Mouse (Mus musculus) embryonic facial prominence, embryonic 12.5 days (tissue): ENCODE data around the gene Ppp2r5c. TPM values are rescaled to one million over a fixed set of nuclear protein-coding genes. Genes with fewer than 3 reads are reported as not detected.

Experiments
- ATAC-seq: fragments of 200-750 bp; cut with Nextera tagmentation; 2 replicates; pipeline ENCODE4 v1.8.0; 2017; ENCODE audit not compliant: insufficient number of reproducible peaks, insufficient read depth, low FRiP score, low TSS enrichment
- H3K27ac ChIP-seq: fragments of 300-500 bp; sonication (generic); 2 replicates; pipeline ENCODE4 v1.5.1; 2016; ENCODE audit warnings: mild to moderate bottlenecking
- H3K27me3 ChIP-seq: fragments of 300-500 bp; sonication (generic); 2 replicates; pipeline ENCODE4 v1.6.1; 2016; ENCODE audit warnings: mild to moderate bottlenecking, moderate library complexity
- H3K36me3 ChIP-seq: fragments of 300-500 bp; sonication (generic); 2 replicates; pipeline ENCODE4 v1.6.1; 2016; ENCODE audit warnings: mild to moderate bottlenecking
- H3K4me1 ChIP-seq: fragments of 300-500 bp; sonication (generic); 2 replicates; pipeline ENCODE4 v1.6.1; 2016
- H3K4me2 ChIP-seq: fragments of 300-500 bp; sonication (generic); replicated peaks from 2 replicates; pipeline ENCODE4 v1.6.1; 2016; ENCODE audit warnings: mild to moderate bottlenecking, moderate library complexity
- H3K4me3 ChIP-seq: fragments of 300-500 bp; sonication (generic); 2 replicates; pipeline ENCODE4 v1.5.1; 2016; ENCODE audit warnings: mild to moderate bottlenecking
- H3K9ac ChIP-seq: fragments of 300-500 bp; sonication (generic); 2 replicates; pipeline ENCODE4 v1.6.1; 2016; ENCODE audit warnings: mild to moderate bottlenecking, moderate library complexity
- H3K9me3 ChIP-seq: fragments of 300-500 bp; sonication (generic); 2 replicates; pipeline ENCODE4 v1.6.1; 2016; ENCODE audit warnings: mild to moderate bottlenecking, moderate library complexity
- WGBS: fragments of 180-500 bp; shearing (Covaris S2); methylation state at CpG from one replicate; pipeline ENCODE4 v1.1.7; 2016; 5-methylcytosine and 5-hydroxymethylcytosine counted together
- polyA plus RNA-seq: library from polyadenylated mRNA; unstranded; fragments of >200 nt; fragmentation: Nextera tagmentation; extraction: Ambion mirVana; gene quantifications from 2 replicates; pipeline ENCODE4 v1.2.1, GENCODE M21; 2016

Ppp2r5c gene
- polyA plus RNA-seq, 1 experiment from 2014 or later = 156 TPM

DNA sequence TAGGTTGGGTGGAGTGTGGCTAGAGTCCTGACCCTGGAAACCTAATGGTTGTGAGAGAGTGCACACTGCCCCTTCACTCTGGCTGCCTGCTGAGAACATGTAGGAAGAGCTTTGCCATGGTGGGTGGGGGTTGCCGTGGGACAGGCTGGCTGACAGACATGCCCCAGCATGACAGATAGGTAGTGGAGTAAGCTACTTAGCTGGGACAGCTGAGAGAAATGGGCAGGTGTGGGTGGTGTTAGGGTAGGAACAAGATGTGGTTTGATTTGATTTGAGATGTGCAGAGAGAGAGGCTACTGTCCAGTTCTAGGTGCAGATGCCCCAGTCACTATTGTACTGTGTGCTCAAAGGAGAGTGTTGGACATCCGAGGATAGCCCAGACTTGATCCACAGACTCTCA, 86.2 kb downstream of the Ppp2r5c start:
- Histone ChIP-seq H3K27me3 (no peaks in the 10 kb centered on the region), H3K4me1 (no peaks in the 10 kb centered on the region), H3K9ac (no peak overlapping the region), H3K4me2 (no peak overlapping the region), H3K36me3 (peaks cover 8% of the 10 kb centered on the region; the same call in 1 of the 2 replicates), H3K9me3 (no peaks in the 10 kb centered on the region), H3K27ac (0 out of 2 replicates have a peak overlapping the region, but pooled peaks have one; percentile 11), H3K4me3 (no peak overlapping the region)
- ATAC-seq = no peak
- 76% methylated on average over 2 of the region's 2 CpGs for WGBS

DNA sequence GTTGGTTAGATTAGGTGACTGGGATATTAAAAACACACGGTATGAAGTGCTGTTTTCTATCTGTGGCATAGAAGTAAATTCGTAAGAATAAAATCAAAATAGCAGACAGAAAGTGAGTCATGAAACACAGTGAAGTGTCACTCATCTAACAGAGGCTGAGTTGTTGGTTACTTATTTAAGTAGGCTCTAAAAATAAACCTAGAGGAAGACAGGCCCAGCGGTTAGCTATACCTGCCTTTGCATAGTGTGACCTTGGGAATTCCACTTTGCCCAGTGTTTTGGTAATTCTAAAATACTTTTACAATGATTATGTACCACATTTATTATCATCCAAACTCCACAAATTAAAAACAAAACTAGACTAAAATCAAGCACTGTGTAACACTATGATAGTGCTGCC, 86.9 kb downstream of the Ppp2r5c start:
- Histone ChIP-seq H3K36me3 (peaks cover 8% of the 10 kb centered on the region; the same call in 1 of the 2 replicates), H3K4me1 (no peaks in the 10 kb centered on the region), H3K9ac (no peak overlapping the region), H3K27me3 (no peaks in the 10 kb centered on the region), H3K4me3 (no peak overlapping the region), H3K4me2 (no peak overlapping the region), H3K9me3 (no peaks in the 10 kb centered on the region), H3K27ac (no peak overlapping the region)
- ATAC-seq = no peak
- WGBS = 86% methylated on average over 3 of the region's 3 CpGs

DNA sequence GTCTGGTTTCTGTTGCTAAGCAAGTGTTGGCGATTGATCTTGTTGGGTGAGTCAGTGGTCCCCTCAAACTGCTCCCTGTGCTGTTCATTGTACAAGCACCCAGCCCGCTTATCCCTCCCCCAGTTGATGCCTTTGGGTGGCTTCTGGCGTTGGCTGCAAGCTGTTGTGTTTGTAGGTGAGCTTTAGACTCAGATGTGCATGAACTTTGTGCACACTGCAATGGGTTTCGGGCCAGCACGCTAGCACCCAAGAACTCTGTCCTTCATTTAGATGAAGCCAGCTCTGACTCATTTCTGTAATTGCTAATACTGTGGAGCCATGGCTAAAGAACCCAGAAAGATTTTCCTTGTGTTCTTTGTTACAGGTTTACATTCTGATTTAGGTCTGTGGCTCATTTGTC, 88.4 kb downstream of the Ppp2r5c start:
- no peak overlapping the region for H3K4me3 ChIP-seq
- H3K4me2 ChIP-seq = no peak overlapping the region
- H3K4me1 ChIP-seq = no peaks in the 10 kb centered on the region
- H3K9ac ChIP-seq = no peak overlapping the region
- H3K9me3 ChIP-seq = no peaks in the 10 kb centered on the region
- peaks cover 8% of the 10 kb centered on the region; the same call in 1 of the 2 replicates for H3K36me3 ChIP-seq
- no peak for ATAC-seq
- 90% methylated on average over 5 of the region's 5 CpGs for WGBS
- H3K27me3 ChIP-seq = no peaks in the 10 kb centered on the region
- no peak overlapping the region for H3K27ac ChIP-seq

DNA sequence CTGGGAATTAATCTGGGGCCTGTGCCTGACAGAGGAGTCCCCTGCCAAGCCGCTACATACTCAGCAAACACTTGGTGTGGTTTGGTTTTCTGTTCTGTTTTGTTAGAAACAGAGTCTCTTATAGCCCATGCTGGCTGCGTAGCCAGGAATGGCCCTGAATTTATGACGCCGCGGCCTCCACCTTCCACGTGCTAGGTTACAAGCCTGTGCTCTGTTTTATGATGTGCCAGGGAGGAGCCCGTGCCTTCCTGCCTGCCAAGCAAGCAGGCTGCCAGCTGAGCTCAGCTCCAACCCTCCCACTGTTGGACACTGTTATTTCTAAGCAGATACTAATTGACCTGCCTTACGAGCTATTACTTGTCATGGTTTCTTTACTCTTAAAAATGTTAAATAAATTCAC, 90.8 kb downstream of the Ppp2r5c start:
- Histone ChIP-seq H3K27me3 (no peaks in the 10 kb centered on the region), H3K4me1 (no peaks in the 10 kb centered on the region), H3K9ac (no peak overlapping the region), H3K4me2 (no peak overlapping the region), H3K4me3 (no peak overlapping the region), H3K36me3 (no peaks in the 10 kb centered on the region), H3K27ac (no peak overlapping the region), H3K9me3 (no peaks in the 10 kb centered on the region)
- WGBS = 94% methylated on average over 8 of the region's 8 CpGs
- ATAC-seq = no peak

DNA sequence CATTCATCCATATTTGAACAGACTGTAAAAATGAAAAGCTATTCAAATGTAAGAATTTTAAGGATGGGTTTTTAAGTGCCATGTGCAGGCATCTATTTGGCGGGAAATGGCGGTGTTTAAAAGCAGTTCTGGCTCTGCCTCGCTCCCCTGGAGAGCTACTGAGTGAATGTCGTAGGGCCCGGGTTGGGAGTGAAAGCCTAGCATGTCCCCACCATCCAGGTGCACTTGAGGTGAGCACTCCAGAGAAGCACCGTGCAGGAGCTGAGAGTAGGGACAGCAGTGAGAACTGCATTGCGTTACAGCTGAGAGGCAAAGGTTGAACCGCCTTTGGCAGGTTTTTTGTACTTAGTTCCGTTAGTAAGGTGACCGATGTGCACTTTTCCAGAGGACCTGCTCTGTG, 92.4 kb downstream of the Ppp2r5c start:
- ATAC-seq = no peak

DNA sequence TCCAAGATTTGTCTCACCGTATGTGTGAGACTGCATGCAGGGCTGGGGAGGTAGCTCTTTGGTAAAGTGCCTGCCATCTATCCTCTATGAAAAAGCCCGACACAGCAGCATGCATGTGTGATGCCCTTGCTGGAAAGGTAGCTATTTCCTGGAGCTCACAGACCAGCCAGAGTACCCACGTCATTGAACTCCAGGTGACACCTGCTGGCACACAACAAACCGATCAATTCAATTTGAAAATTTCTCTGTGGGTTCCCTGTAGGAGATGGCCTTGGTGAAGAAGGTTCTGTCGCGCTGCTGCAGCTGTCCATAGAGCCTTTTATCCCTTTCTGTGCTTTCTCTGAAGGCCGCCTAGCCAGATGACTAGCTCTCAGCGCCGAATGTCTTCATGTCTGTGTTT, 92.9 kb downstream of the Ppp2r5c start:
- Histone ChIP-seq H3K4me2 (no peak overlapping the region), H3K4me1 (no peaks in the 10 kb centered on the region), H3K4me3 (no peak overlapping the region), H3K27me3 (no peaks in the 10 kb centered on the region), H3K9ac (no peak overlapping the region), H3K36me3 (peaks cover 3% of the 10 kb centered on the region; the same call in 1 of the 2 replicates), H3K9me3 (no peaks in the 10 kb centered on the region), H3K27ac (no peak overlapping the region)
- no peak for ATAC-seq
- WGBS = 88% methylated on average over 9 of the region's 9 CpGs

More for the DNA sequence above, 92.4 kb downstream of the Ppp2r5c start:
- Histone ChIP-seq H3K36me3 (no peaks in the 10 kb centered on the region), H3K4me3 (no peak overlapping the region), H3K4me1 (no peaks in the 10 kb centered on the region), H3K9ac (no peak overlapping the region), H3K4me2 (no peak overlapping the region), H3K9me3 (no peaks in the 10 kb centered on the region), H3K27ac (no peak overlapping the region), H3K27me3 (no peaks in the 10 kb centered on the region)
- WGBS = 94% methylated on average over 10 of the region's 10 CpGs

DNA sequence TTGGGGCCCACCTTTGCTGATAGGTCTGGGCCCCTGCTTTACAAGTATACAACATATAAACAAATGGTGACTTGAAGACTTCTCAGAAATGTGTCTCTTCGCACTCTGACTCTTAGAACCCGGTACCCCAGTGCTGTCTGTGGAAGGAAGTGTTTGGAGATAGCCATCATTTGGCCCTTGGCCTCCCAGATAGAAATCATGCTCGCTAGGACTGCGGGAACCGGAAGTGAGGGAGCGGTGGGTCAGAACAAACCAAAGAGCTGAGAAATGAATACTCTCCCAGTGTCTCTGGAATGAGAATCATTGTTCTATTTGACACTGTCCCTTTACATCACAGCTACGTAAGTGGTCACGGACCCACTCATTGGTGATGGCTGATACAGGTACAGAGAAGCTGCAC, 93.4 kb downstream of the Ppp2r5c start:
- no peak overlapping the region for H3K4me3 ChIP-seq
- no peaks in the 10 kb centered on the region for H3K9me3 ChIP-seq
- H3K4me1 ChIP-seq = no peaks in the 10 kb centered on the region
- H3K27me3 ChIP-seq = no peaks in the 10 kb centered on the region
- H3K36me3 ChIP-seq = peaks cover 6% of the 10 kb centered on the region; the same call in 1 of the 2 replicates
- ATAC-seq = no peak
- 93% methylated on average over 8 of the region's 8 CpGs for WGBS
- H3K4me2 ChIP-seq = no peak overlapping the region
- no peak overlapping the region for H3K9ac ChIP-seq
- H3K27ac ChIP-seq = no peak overlapping the region

DNA sequence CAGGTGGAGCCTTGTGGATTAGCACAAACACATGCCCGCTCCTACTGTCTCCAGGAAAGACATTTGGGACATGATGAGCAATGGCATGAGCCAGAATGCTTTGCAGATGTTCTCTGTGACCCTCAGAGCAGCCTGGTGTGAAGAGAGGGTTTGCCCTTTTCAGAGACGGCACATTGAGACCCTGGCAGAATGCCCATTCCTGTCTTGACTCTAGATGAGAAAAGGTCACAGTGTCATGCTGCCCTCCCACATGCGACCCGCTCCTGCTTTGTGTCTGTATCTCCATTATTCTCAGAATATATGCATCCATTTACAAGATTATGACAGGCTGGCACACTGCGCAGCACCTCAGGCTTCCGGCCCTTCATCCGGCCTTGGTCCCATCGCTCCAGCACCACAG, 94.1 kb downstream of the Ppp2r5c start:
- no peak overlapping the region for H3K4me3 ChIP-seq
- no peak overlapping the region for H3K27ac ChIP-seq
- WGBS = 85% methylated on average over 8 of the region's 8 CpGs
- H3K4me2 ChIP-seq = no peak overlapping the region
- no peaks in the 10 kb centered on the region for H3K9me3 ChIP-seq
- H3K9ac ChIP-seq = no peak overlapping the region
- no peak for ATAC-seq
- no peaks in the 10 kb centered on the region for H3K27me3 ChIP-seq
- H3K36me3 ChIP-seq = peaks cover 13% of the 10 kb centered on the region
- no peaks in the 10 kb centered on the region for H3K4me1 ChIP-seq

DNA sequence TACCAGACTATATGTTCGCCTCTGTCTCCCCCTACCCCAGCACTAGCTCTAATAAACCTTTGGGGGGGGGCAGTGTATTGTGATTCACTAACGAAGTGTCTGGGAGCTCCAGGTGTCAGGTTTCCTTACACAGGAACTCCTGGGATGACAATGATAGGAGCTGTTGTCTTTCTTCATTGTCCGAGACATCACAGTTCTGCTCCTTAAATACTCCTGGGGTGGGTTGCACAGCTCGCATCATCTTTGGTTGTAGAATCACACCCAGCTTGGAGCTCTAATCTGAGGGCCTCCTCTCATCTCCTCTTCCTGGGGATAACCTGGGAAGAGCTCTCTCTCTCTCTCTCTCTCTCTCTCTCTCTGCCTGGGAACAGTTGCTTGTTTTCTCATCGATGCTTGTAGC, 94.6 kb downstream of the Ppp2r5c start:
- H3K36me3 ChIP-seq = peaks cover 18% of the 10 kb centered on the region
- no peak overlapping the region for H3K9ac ChIP-seq
- ATAC-seq = no peak
- no peak overlapping the region for H3K4me3 ChIP-seq
- no peaks in the 10 kb centered on the region for H3K9me3 ChIP-seq
- no peak overlapping the region for H3K27ac ChIP-seq
- H3K27me3 ChIP-seq = no peaks in the 10 kb centered on the region
- H3K4me2 ChIP-seq = no peak overlapping the region
- 82% methylated on average over 5 of the region's 5 CpGs for WGBS
- no peaks in the 10 kb centered on the region for H3K4me1 ChIP-seq

DNA sequence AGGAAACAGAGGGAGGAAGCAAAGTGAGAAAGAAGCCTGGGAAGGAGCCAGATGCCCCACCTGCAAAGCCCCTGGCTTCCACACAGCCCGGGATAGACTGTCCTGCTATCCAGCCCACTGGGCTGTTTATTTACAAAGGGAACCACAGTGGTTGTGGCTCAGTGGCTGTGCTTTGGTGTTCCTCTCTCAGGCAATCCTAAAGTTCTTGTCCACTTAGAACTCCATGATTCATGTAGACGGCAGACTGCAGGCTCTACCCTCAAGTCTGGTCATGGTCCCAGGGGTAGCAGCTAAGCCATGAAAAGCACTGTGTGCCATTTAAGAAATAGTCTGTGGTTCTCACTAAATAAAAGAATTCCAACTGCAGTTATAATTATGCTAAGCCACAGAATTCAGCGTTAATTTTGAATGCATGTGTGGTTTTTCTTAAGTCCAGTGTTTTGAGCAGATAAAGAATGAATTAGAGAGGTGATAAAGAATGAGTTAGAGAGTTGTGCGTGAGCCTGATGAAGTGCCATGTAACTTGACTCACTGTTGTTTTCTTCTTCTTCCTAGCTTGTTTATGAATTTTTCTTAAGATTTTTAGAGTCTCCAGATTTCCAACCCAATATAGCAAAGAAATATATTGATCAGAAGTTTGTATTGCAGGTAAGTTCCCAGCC, 98.3 kb downstream of the Ppp2r5c start:
- Histone ChIP-seq H3K9me3 (no peaks in the 10 kb centered on the region), H3K4me1 (no peaks in the 10 kb centered on the region), H3K27ac (no peak overlapping the region), H3K9ac (no peak overlapping the region), H3K4me2 (no peak overlapping the region), H3K36me3 (peaks cover 44% of the 10 kb centered on the region), H3K27me3 (no peaks in the 10 kb centered on the region), H3K4me3 (no peak overlapping the region)
- ATAC-seq = no peak
- 86% methylated on average over 4 of the region's 4 CpGs for WGBS

DNA sequence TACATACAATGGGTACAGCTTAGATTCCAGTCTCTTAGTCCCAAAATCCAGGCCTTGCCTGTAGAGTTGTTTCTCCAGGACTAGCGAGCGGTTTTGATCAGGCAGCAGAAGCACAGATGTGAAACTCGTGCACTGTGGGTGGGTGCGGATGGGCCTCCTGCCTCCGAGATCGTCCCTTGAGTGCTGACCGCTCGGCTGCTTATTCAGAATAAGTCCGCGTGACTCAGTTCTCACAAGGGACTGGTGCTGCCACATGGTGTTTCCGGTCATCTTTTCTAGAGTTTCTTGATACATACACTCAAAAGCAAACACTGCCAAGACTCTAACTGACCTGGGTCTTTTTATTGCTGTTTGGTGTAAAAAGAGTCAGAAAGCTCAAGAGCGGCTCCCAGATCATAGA, 100.7 kb downstream of the Ppp2r5c start:
- 93% methylated on average over 12 of the region's 12 CpGs for WGBS

DNA sequence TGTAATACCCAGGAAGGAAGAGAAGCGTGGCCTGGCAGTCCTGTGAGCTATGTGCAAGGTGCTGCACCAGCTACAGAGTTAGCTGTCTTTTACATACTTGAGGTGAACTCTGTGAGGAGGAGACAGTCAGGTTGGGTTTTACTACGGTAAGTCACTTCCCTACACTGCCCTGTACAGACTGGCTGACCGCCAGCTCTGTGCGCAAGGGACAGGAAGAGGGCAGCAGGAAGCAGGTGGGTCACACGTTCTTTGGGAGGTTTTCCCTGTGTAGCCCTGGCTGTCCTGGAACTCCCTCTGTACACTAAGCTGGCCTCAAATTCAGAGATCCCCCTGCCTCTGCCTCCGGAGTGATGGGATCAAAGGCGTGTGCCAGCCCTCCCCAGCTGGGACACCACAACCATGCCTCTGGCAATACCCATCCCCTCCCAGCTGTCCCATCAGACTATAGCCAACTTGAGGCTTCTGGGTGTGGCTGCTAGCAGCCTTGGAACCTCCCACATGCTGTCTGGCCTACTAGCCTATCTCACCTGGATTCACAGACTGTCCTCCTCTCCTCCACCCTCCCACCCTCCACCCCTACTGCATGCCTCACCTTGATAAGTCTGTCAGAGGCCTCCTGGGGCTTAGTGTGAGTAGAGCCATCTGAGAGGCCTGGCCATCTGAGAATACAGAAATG, 102.7 kb downstream of the Ppp2r5c start:
- no peak overlapping the region for H3K9ac ChIP-seq
- no peak for ATAC-seq
- H3K9me3 ChIP-seq = no peaks in the 10 kb centered on the region
- no peaks in the 10 kb centered on the region for H3K4me1 ChIP-seq
- no peaks in the 10 kb centered on the region for H3K27me3 ChIP-seq
- no peak overlapping the region for H3K27ac ChIP-seq
- H3K4me2 ChIP-seq = no peak overlapping the region
- 95% methylated on average over 7 of the region's 7 CpGs for WGBS
- H3K4me3 ChIP-seq = no peak overlapping the region
- peaks cover 78% of the 10 kb centered on the region for H3K36me3 ChIP-seq

More for the DNA sequence above, 100.7 kb downstream of the Ppp2r5c start:
- Histone ChIP-seq H3K36me3 (peaks cover 59% of the 10 kb centered on the region), H3K27me3 (no peaks in the 10 kb centered on the region), H3K9me3 (no peaks in the 10 kb centered on the region), H3K4me1 (no peaks in the 10 kb centered on the region), H3K4me3 (no peak overlapping the region), H3K9ac (no peak overlapping the region), H3K4me2 (no peak overlapping the region), H3K27ac (no peak overlapping the region)
- ATAC-seq = no peak
